Mouse (Mus musculus) neutrophil, adult 5-6 weeks (primary cell): ENCODE results near the gene Tmem104. TPM values are rescaled to one million over a fixed set of nuclear protein-coding genes. Genes with fewer than 3 reads are reported as not detected.

Source experiments
- ATAC-seq: fragments of 151-379, 151-347 bp; 2 replicates; pipeline ENCODE4 v1.8.0; 2017; ENCODE audit warnings: mild to moderate bottlenecking, moderate TSS enrichment; ENCODE audit not compliant: insufficient number of reproducible peaks, poor library complexity, low FRiP score, severe bottlenecking; ENCODE audit errors: extremely low read depth
- total RNA-seq: library from RNA; stranded (forward); fragments of 200-1000 nt; gene quantifications from 2 replicates; pipeline ENCODE4 v1.2.3, GENCODE M21; 2017

Tmem104 gene
- total RNA-seq, 1 experiment from 2014 or later = 19.8 TPM

GRCm38 (mm10) chr11:115246386-115246785 lies 59.1 kb downstream of the Tmem104 start:
- no peak for ATAC-seq

GRCm38 (mm10) chr11:115247240-115247639 lies 60.0 kb downstream of the Tmem104 start:
- ATAC-seq = no peak

GRCm38 (mm10) chr11:115247945-115248344 lies 60.7 kb downstream of the Tmem104 start:
- ATAC-seq = no peak

GRCm38 (mm10) chr11:115249721-115250404 lies 62.6 kb downstream of the Tmem104 start:
- ATAC-seq = no peak

- no peak for ATAC-seq
Observed at GRCm38 (mm10) chr11:115250405-115251090, 63.3 kb downstream of the Tmem104 start.

GRCm38 (mm10) chr11:115251258-115251657 lies 64.0 kb downstream of the Tmem104 start:
- no peak for ATAC-seq

DNA sequence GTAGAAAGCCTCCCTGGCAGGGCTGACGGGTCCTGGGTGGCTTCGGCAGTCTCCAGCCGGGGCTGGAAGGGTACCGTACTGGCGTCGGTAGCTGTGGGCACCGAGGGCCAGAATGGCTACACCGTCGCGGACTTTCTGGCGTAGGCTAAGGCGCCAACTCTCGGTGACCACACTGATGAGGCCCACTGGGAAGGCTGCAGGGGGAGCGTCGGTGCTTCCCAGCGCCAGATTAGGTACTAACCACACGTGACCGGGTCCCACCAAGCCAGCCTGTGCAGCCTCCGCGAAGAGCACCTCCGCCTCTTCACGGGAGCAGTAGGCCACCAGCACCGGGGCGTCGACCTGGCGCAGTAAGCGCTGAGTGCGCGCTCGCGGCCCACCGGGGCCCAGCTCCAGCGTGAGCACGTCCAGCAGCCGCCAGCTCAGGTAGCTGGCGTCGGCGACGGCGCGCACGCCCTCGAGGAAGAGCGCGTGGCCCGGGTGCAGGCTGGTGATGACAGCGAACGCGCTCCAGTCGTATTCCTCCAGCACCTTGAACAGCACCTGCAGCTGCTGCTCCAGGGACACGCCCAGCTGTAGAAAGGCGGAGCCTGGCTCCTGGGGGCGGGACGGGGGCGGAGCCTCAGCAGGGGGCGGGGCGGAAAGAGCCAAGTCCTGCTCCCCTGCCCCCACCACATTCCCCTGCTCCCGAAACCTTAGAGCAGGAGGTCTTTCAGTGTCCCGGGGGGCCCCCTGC lies 70.7 kb downstream of the Tmem104 start:
- ATAC-seq = no peak

DNA sequence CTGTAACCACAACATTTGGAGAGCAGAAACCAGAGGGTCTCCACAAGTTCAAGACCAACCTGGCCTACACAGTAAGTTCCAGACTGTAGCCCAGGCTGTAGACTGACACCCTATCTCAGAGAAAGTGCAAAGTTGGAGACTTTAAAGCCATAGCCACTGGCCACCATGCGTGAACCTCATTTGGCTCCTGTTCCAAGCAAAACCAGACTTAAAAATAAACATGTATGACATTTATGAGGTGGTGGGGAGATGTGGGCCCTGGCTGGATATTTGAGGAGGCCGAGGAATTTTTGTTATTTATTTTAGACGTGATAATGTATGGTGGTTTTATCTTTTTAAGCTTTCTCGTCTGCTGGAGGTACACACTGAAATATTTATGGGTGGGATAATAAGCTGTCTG lies 71.8 kb downstream of the Tmem104 start:
- no peak for ATAC-seq

DNA sequence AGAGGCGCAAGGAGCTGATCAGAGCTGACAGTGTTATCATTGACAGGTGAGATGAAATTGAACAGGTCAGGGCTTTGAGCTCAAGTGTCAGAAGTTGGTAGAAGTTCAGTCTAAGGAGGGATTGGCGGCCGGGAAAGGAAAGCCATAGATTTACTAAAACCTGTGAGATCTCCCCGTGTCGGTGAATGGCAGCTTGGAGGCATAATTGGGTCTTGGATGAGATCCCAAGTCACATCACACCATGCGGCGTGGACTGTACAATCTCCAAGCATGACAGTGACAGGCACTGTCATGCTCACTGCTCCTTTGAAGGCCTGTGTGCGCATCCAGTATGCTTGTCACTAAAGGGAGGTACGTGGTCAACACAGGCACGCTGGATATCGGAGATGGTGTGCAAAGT lies 75.7 kb downstream of the Tmem104 start:
- no peak for ATAC-seq

DNA sequence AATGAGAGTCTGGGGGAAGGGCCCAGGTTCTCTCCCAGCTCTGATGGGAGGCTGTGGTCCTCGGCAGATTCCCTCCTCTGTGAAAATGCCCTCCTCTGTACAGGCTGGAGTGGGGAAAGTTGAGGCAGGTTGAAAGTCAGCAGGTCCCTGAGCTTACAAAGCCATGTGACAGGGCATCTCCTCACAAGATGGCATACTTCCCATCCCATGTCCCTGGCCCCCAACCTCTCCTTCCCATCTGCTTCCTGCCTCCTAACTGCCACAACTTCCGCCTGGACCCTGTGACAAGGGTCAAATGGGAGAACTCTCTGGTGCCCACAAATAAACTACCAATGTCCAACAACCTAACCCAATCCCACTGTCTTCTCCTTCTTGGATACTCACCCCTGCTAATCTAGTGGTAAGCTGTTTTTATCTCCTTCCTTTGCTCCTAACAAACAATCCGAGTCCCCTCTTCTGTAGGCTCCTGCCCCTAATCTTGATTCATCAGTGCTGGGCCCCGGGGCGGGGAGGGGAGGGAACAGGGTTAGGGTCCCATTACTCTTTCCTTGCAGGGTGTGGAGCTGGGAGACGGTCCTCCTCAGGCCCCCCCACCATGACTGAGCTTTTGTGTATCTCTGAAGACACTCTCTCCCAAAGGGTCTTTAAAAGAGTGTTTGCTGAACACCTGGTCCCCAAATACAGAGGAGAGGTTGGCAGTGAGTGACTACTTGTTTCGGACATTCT lies 77.0 kb downstream of the Tmem104 start:
- no peak for ATAC-seq

GRCm38 (mm10) chr11:115264862-115265668 lies 77.8 kb downstream of the Tmem104 start:
- ATAC-seq = no peak

- ATAC-seq = no peak
Observed at GRCm38 (mm10) chr11:115265771-115266399, 78.6 kb downstream of the Tmem104 start.

- ATAC-seq = no peak
Observed at GRCm38 (mm10) chr11:115266400-115266778, 79.1 kb downstream of the Tmem104 start.

- ATAC-seq = no peak
Observed at GRCm38 (mm10) chr11:115267061-115267883, 80.0 kb downstream of the Tmem104 start, which contains the start of gene Grin2c. TSS of gene Grin2c (minus strand) at chr11:115267243.

- no peak for ATAC-seq
Observed at GRCm38 (mm10) chr11:115267958-115268357, 80.7 kb downstream of the Tmem104 start.

- no peak for ATAC-seq
Observed at GRCm38 (mm10) chr11:115269330-115270066, 82.2 kb downstream of the Tmem104 start.
